Mouse (Mus musculus): ENCODE results near the gene Tubb4b. TPM values are rescaled to one million over a fixed set of nuclear protein-coding genes. Genes with fewer than 3 reads are reported as not detected.

Tubb4b gene
- polyA plus RNA-seq, 1 experiment from 2014 or later: 298 TPM

- H3K27me3 ChIP-seq: peaks cover 42% of the 10 kb centered on the region
- no peak for TF ChIP-seq CTCF (IDR thresholded peaks at IDR 0.05)
- POLR2A ChIA-PET: no interaction called here
- CTCF ChIA-PET: no interaction called here
- ATAC-seq (no peak), DNase-seq (ENCODE audit: low read depth, low spot score) (no peak)
- in situ Hi-C loops (cut with MboI; ENCODE audit: low pct_unique_long_range_greater_than_20kb): no loop called here
These were observed 43.3 kb downstream of the Tubb4b start for GRCm38 (mm10) chr2:25180973-25181890.

DNA sequence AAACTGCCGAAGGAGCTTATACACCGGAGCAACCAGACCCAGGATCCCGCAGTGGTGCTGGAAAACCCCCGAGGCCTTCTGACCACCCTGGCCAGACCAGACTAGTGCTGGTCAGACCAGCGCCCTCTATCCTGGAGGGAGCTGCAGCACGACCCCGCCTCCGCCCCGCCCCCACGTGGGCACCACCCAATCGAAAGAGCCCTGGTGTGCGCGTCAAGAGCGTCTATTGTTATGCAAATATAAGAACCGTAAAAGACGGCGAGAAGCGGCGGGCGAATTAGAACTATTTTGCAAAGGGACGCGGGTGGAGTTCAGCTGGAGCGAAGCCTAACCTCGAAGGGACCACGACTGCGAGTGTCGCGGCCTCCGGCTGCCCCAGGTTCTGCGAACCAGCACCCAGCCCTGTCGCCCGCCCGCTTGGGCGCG, 44.0 kb downstream of the Tubb4b start, which contains the start of gene Nrarp:
Nrarp (plus strand) TSS at position 281 of the 426 bp plus-strand sequence.
- ChIA-PET POLR2A (no interaction called here), CTCF (no interaction called here)
- ATAC-seq (no peak), DNase-seq (ENCODE audit: low read depth, low spot score) (no peak)
- no peak for TF ChIP-seq CTCF (IDR thresholded peaks at IDR 0.05)
- in situ Hi-C loops (cut with MboI; ENCODE audit: low pct_unique_long_range_greater_than_20kb): no loop called here
- H3K27me3 ChIP-seq: peaks cover 42% of the 10 kb centered on the region

GRCm38 (mm10) chr2:25179566-25180217, 44.8 kb downstream of the Tubb4b start:
- H3K27me3 ChIP-seq: peaks cover 42% of the 10 kb centered on the region
- ATAC-seq: no peak

GRCm38 (mm10) chr2:25178285-25178972, 46.1 kb downstream of the Tubb4b start:
- DNase-seq (ENCODE audit: low read depth, low spot score) (no peak), ATAC-seq (no peak)
- TF ChIP-seq CTCF (IDR thresholded peaks at IDR 0.05): no peak
- H3K27me3 ChIP-seq: peaks cover 42% of the 10 kb centered on the region
- in situ Hi-C loops (cut with MboI; ENCODE audit: low pct_unique_long_range_greater_than_20kb): no loop called here
- ChIA-PET POLR2A (no interaction called here), CTCF (interaction anchor here (1.0 kb wide), 1 partner anchor 9 kb away, joined by 3 read pairs; no protein-coding TSS in a partner anchor)

More at GRCm38 (mm10) chr2:25179566-25180217, 44.8 kb downstream of the Tubb4b start:
- in situ Hi-C loops (cut with MboI; ENCODE audit: low pct_unique_long_range_greater_than_20kb): no loop called here
- ChIA-PET POLR2A (no interaction called here), CTCF (no interaction called here)
- no peak for DNase-seq (ENCODE audit: low read depth, low spot score)
- TF ChIP-seq CTCF (IDR thresholded peaks at IDR 0.05): no peak

DNA sequence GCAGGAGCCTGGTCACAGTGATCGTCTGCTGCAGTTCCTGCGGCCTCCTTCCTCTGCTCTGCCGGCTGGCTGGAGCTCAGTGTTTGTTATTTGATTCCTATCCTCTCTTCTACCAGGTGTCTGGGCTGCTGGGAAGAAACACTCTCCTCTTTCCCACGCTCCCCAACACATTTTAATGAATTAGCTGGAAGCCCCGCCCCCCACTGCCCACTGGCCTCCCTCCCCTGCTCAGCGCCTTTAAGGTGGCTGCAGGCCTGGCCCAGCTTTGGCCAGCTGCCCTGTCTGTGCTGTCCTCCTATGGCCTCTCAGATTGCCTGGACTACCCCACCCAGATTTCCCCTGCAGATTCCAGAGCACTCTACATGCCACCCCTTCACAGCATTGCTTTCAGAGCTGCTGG, 46.8 kb downstream of the Tubb4b start:
- ChIA-PET POLR2A (no interaction called here), CTCF (interaction anchor here (1.0 to 2.1 kb wide), 3 partner anchors 10 to 50 kb away, joined by 3 to 6 read pairs (median 4); no protein-coding TSS in a partner anchor)
- ATAC-seq (no peak), DNase-seq (ENCODE audit: low read depth, low spot score) (no peak)
- peaks cover 35% of the 10 kb centered on the region for H3K27me3 ChIP-seq
- no peak for TF ChIP-seq CTCF (IDR thresholded peaks at IDR 0.05)
- in situ Hi-C loops (cut with MboI; ENCODE audit: low pct_unique_long_range_greater_than_20kb): no loop called here

GRCm38 (mm10) chr2:25177076-25177475, 47.4 kb downstream of the Tubb4b start:
- ChIA-PET CTCF (interaction anchor here (1.2 to 2.1 kb wide), 3 partner anchors 17 to 51 kb away, joined by 4 to 6 read pairs (median 4); no protein-coding TSS in a partner anchor), POLR2A (no interaction called here)
- TF ChIP-seq CTCF (IDR thresholded peaks at IDR 0.05): no peak
- peaks cover 29% of the 10 kb centered on the region for H3K27me3 ChIP-seq
- ATAC-seq (no peak), DNase-seq (ENCODE audit: low read depth, low spot score) (no peak)
- in situ Hi-C loops (cut with MboI; ENCODE audit: low pct_unique_long_range_greater_than_20kb): no loop called here

- CTCF ChIA-PET: interaction anchor here (1.2 to 2.1 kb wide), 3 partner anchors 17 to 51 kb away, joined by 4 to 6 read pairs (median 4); no protein-coding TSS in a partner anchor
- no peak for DNase-seq (ENCODE audit: low read depth, low spot score)
- POLR2A ChIA-PET: interaction anchor here (0.6 to 0.9 kb wide), 2 partner anchors 11 to 51 kb away, joined by 3 to 4 read pairs; no protein-coding TSS in a partner anchor
These were observed 47.9 kb downstream of the Tubb4b start for GRCm38 (mm10) chr2:25176573-25176972.

GRCm38 (mm10) chr2:25175690-25176078, 48.8 kb downstream of the Tubb4b start:
- POLR2A ChIA-PET: interaction anchor here (0.9 kb wide), 1 partner anchor 10 kb away, joined by 3 read pairs; no protein-coding TSS in a partner anchor
- no peak for TF ChIP-seq CTCF (IDR thresholded peaks at IDR 0.05)
- CTCF ChIA-PET: interaction anchor here (1.2 to 2.1 kb wide), 3 partner anchors 19 to 52 kb away, joined by 3 to 6 read pairs (median 4); no protein-coding TSS in a partner anchor
- no peak for DNase-seq (ENCODE audit: low read depth, low spot score)
- in situ Hi-C loops (cut with MboI; ENCODE audit: low pct_unique_long_range_greater_than_20kb): no loop called here
- H3K27me3 ChIP-seq: peaks cover 17% of the 10 kb centered on the region
- ATAC-seq: no peak

More at GRCm38 (mm10) chr2:25176573-25176972, 47.9 kb downstream of the Tubb4b start:
- in situ Hi-C loops (cut with MboI; ENCODE audit: low pct_unique_long_range_greater_than_20kb): no loop called here
- ATAC-seq: no peak
- H3K27me3 ChIP-seq: peaks cover 24% of the 10 kb centered on the region
- no peak for TF ChIP-seq CTCF (IDR thresholded peaks at IDR 0.05)

DNA sequence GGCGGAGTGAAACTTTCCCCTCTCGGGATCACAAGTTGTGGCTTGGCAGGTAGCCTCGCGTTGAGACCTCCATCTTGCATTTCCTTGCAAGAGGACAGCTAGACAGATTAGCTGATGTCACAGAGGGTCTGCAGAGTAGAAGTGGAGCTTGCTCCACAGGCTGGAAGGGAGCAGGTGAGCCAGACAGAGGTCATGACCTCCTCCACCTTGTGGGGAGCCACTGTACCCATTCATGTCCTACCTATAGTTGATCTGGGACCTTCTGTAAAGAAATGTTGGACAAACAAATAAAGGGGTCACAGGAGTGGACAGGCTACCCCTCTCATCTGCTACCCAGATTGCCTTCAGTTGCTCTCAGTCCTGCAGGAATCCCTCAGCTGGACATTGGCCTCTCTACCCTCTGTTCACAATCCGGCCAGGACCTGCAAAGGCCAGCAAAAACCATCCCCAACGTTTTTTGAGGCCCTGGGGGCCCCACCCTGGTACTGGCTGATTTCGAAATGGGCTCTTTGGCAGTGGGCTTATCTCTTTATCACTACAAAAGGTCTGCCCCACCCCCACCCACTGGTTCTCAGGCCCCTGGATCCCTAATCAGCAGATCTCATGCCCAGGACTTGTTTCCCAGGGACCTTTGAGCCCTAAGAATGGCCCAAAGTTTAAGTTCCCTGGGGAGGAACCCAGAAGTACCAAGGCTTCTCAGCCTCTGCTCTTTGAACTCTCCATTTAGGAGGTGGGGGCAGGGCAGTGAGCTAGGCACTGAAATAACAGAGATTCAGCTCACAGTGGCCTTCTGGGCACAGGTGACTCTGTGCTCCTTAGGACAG, 49.4 kb downstream of the Tubb4b start:
- ATAC-seq: no peak
- DNase-seq (ENCODE audit: low read depth, low spot score): no peak
- CTCF ChIA-PET: interaction anchor here (1.2 to 1.6 kb wide), 2 partner anchors 18 to 49 kb away, joined by 3 read pairs; no protein-coding TSS in a partner anchor
- in situ Hi-C loops (cut with MboI; ENCODE audit: low pct_unique_long_range_greater_than_20kb): no loop called here
- H3K27me3 ChIP-seq: peaks cover 11% of the 10 kb centered on the region
- no peak for TF ChIP-seq CTCF (IDR thresholded peaks at IDR 0.05)
- POLR2A ChIA-PET: no interaction called here
